Mouse (Mus musculus) lung, postnatal 25 days (tissue): Measurements from ENCODE around the gene Zfp629.

Experiments
- DNase-seq: peaks from one replicate; pipeline ENCODE4 v3.0.0; 2022; ENCODE audit warnings: low spot score

Gene Zfp629

DNA sequence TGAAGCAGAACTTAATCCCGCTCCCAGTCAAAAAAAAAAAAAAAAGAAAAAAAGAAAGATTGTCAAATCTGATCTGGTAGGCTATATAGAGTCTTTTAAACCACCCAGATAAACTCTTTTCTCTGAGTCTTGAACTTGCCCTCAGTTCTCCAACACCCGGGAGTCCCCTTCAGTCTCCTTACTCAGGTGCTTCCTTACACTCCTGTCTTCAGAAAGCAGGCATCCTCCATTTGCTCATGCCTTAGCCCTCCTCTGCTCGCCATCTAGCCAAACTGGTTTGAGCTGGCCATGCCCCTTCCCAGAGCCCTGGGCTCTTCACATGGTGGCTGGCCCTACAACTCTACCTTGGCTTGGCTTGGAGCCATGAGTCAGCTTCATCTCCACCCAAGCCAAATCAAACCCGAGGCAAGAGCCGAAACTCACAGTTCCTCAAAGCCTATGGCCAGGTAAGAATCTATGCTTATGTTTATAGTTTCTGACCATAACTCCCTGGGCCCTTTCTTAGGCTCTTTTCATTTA, 54.2 kb downstream of the Zfp629 start, which contains the start of gene Tmem265:
TSS of gene Tmem265 (plus strand) at position 51 of the 519 bp plus-strand sequence.
- peak; percentile 18 for DNase-seq

DNA sequence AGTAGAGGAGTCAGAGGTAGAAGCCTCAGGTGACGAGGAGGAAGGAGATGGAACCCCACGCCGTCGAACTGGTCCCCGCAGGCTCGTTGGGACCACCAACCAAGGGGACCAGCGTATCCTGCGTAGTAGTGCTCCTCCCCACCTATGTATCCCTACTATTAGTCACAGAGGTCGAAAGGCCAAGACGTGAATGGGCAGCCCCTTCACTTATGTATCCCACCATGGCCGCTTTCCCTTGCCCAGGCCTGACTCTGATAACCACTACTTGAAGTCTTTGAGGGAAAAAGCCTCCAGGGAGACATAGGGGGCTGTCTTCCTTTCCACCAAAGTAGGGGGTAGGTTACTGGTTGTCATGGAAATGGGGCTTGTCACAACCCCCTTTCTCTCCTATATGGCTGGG, 55.0 kb downstream of the Zfp629 start:
- no peak for DNase-seq
